Mouse (Mus musculus) cerebellum, postnatal 10 days (tissue): ENCODE measurements around the gene Tas2r124.

Source experiments
- DNase-seq, 2 experiments: peaks; one replicate each; pipeline ENCODE4 v3.0.0; 2021; ENCODE audit warnings: mixed read lengths in 2 of 2

The Tas2r124 gene

GRCm38 (mm10) chr6:132754430-132754829 is at the start of gene Tas2r124:
Gene Tas2r124 (plus strand): TSS chr6:132754730.
- DNase-seq: no peak

GRCm38 (mm10) chr6:132711828-132712227 is 42.7 kb upstream of the Tas2r124 start, which contains the start of gene Tas2r122:
Gene Tas2r122 (minus strand): TSS chr6:132711928.
- no peak for DNase-seq

GRCm38 (mm10) chr6:132737935-132738334 is 16.6 kb upstream of the Tas2r124 start, which contains the start of gene Tas2r115:
Gene Tas2r115 (minus strand): TSS chr6:132738035.
- no peak for DNase-seq

- DNase-seq: no peak
Measured at GRCm38 (mm10) chr6:132750206-132750605, 4.3 kb upstream of the Tas2r124 start.

GRCm38 (mm10) chr6:132761831-132762230 is 7.3 kb downstream of the Tas2r124 start, which contains the start of gene Tas2r102:
Gene Tas2r102 (plus strand): TSS chr6:132762131.
- no peak for DNase-seq

GRCm38 (mm10) chr6:132778062-132778461 is 23.5 kb downstream of the Tas2r124 start, which contains the start of gene Tas2r136:
Gene Tas2r136 (minus strand): TSS chr6:132778162.
- DNase-seq: no peak

GRCm38 (mm10) chr6:132795393-132795792 is 40.9 kb downstream of the Tas2r124 start:
- no peak for DNase-seq

GRCm38 (mm10) chr6:132802518-132802917 is 48.0 kb downstream of the Tas2r124 start, which contains the start of gene Tas2r117:
Gene Tas2r117 (plus strand): TSS chr6:132802818.
- DNase-seq: no peak
